Mouse (Mus musculus) small intestine, adult 2 months (tissue): ENCODE measurements at regions not wholly inside any gene's neighbourhood (a gene's known extent, or its start where the extent isn't known, plus 50 kb on each side); places are given as distances from the start of the nearest gene placed in this dataset.

Source experiments
- CTCF ChIP-seq: fragments of 200-500 bp; IDR thresholded peaks from 2 replicates; pipeline ENCODE4 v1.5.1; 2012; ENCODE audit warnings: low read depth, mild to moderate bottlenecking, control low read depth, inconsistent platforms, low read length, moderate library complexity, mixed read lengths; ENCODE audit not compliant: insufficient replicate concordance, insufficient read length; ENCODE audit errors: extremely low read depth
- POLR2A ChIP-seq: fragments of 200-500 bp; IDR thresholded peaks from 2 replicates; pipeline ENCODE4 v1.6.1; 2012; ENCODE audit warnings: low read depth, mild to moderate bottlenecking, control low read depth, inconsistent platforms, low read length, moderate library complexity

DNA sequence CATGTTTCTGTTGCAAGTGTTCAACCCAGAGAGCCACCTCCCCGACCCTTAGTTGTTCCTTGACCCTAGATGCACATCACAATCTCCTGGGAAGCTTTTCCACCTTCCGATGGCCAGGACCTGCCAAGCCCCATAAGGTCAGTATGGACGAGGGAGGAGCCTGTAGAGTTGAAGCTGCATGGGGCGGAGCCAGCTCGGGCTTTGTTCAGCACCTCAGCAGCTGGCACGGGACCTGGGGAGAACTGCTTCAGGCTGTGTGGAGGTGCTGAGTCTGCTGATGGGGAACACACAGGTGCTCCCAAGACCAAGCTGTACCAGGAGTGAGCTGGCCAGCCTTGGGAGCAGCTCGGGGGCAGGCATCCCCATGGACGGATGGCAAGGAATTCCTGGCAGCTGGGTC is 267.6 kb downstream of the Sox9 start:
- TF ChIP-seq CTCF, result no peak
- no peak for TF ChIP-seq POLR2A
